Mouse (Mus musculus) myocyte (in vitro differentiated cells): ENCODE results near the gene Tuba3b.

Experiments
- POLR2A ChIP-seq: IDR thresholded peaks from one replicate; pipeline ENCODE4 v1.6.1; 2011; ENCODE audit warnings: low read depth, mild to moderate bottlenecking, control low read depth, moderate library complexity; ENCODE audit not compliant: insufficient read length
- USF1 ChIP-seq: IDR thresholded peaks from one replicate; pipeline ENCODE4 v1.6.1; 2011; ENCODE audit warnings: low read depth, mild to moderate bottlenecking, control low read depth, moderate library complexity

- TF ChIP-seq POLR2A (no peak), USF1 (no peak)
Observed at GRCm38 (mm10) chr6:145653626-145654025, 38.1 kb downstream of the Tuba3b start.
